Mouse (Mus musculus): ENCODE results near the gene Nsmce3.
A peak's percentile ranks its signal among the peaks of the same experiment; 100 is the strongest.

The Nsmce3 gene

DNA sequence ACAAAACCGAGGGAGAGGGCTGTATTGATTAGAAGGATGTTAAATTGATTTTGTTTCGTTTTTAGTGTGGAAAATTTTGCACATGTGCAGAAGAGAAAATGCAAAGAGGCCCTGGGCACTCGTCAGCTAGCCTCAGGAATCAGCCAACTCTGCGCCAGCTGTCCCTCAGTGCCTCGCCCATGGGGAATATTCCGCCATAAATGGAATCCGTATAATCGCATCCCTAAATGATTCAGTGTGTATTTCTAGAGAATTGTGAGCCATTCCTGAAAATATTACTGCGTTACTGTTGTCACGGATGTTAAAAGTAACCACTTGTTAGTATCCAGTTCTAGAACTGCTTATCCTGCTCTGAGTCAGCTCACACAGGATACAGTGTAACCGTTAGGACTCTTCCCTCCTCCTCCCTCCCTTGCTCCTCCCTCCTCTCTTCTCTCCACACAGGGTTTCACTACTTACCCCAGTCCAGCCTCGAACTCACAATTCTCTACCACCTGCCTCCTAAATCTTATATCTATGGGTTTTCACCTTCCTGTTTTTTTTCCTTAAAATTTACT is 16.2 kb downstream of the Nsmce3 start:
- peak; percentile 29 to 34 for DNase-seq

- peak; percentile 74 to 81 for DNase-seq
Observed at GRCm38 (mm10) chr7:64855976-64856375, 16.8 kb downstream of the Nsmce3 start.

GRCm38 (mm10) chr7:64855389-64855927 is 17.3 kb downstream of the Nsmce3 start:
- DNase-seq, result no peak

- no peak for DNase-seq
Observed at GRCm38 (mm10) chr7:64850791-64851190, 22.0 kb downstream of the Nsmce3 start.

GRCm38 (mm10) chr7:64847366-64847899 is 25.4 kb downstream of the Nsmce3 start:
- DNase-seq, result no peak

GRCm38 (mm10) chr7:64846061-64846460 is 26.7 kb downstream of the Nsmce3 start:
- peak; percentile 49 to 51 for DNase-seq

GRCm38 (mm10) chr7:64840946-64841659 is 31.7 kb downstream of the Nsmce3 start:
- no peak for DNase-seq

DNA sequence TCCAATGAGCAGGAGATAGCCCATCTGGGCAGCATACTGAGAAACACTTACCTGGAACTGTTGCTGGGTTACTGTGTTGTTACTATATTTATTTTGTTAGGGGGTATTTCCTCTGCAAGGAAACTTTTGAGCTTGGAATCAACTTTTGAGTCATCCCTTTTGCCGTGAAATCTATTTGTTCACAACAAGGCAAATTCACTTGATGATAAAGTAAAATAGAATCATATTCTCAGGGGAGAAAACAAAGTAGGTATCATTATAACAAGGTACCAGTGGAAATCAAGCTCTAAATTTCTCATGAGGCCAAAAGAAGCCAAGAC is 32.3 kb downstream of the Nsmce3 start:
- DNase-seq, result no peak

- peak; percentile 28 to 37 for DNase-seq
Observed at GRCm38 (mm10) chr7:64839801-64840575, 32.8 kb downstream of the Nsmce3 start.

- DNase-seq, result no peak
Observed at GRCm38 (mm10) chr7:64839281-64839680, 33.5 kb downstream of the Nsmce3 start.

- no peak for DNase-seq
Observed at GRCm38 (mm10) chr7:64830214-64830995, 42.4 kb downstream of the Nsmce3 start.

DNA sequence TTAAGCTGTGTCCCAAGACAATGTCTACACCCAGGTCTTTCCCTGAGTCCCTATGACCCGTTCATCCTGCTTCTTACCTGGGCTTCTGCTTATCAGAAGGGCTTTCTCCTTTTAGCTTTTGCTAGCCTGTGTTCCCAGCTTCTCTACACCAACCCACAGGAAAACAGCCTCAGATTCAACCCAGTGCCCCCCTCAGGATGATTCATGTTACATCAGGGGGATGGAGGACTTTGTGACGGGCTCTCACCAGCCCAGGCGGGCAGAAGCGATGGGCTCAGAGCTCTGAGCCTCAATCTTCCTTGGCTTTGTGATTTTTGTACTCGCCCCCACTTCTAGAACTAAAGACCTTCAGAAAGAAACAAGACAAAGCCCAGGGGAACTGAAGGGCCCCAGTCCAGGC is 51.7 kb downstream of the Nsmce3 start:
- DNase-seq, result no peak

GRCm38 (mm10) chr7:64819683-64820082 is 53.1 kb downstream of the Nsmce3 start:
- DNase-seq, result no peak

Measured in cerebellum, postnatal 14 days (tissue).